Mouse (Mus musculus) common myeloid progenitor, adult 5-6 weeks (primary cell): ENCODE data around the gene Frmd4a. TPM values are rescaled to one million over a fixed set of nuclear protein-coding genes. Genes with fewer than 3 reads are reported as not detected.
A peak's percentile ranks its signal among the peaks of the same experiment; 100 is the strongest.
"Not testable (repeated sequence)": the region's sequence is repeated elsewhere in the genome, so short reads cannot be mapped to it uniquely, and the experiment has no call there.

Experiments
- ATAC-seq: replicated peaks from 2 replicates; pipeline ENCODE4 v1.8.0; 2016; ENCODE audit warnings: low read depth, mild to moderate bottlenecking, moderate TSS enrichment, inconsistent platforms; ENCODE audit not compliant: poor library complexity, severe bottlenecking
- total RNA-seq: library from RNA; stranded (forward); fragments of 200-1000, 187-1606 nt; gene quantifications from 2 replicates; pipeline ENCODE4 v1.2.3, GENCODE M21; 2017

Frmd4a gene
- total RNA-seq, 1 experiment from 2014 or later, result 26.3 TPM

DNA sequence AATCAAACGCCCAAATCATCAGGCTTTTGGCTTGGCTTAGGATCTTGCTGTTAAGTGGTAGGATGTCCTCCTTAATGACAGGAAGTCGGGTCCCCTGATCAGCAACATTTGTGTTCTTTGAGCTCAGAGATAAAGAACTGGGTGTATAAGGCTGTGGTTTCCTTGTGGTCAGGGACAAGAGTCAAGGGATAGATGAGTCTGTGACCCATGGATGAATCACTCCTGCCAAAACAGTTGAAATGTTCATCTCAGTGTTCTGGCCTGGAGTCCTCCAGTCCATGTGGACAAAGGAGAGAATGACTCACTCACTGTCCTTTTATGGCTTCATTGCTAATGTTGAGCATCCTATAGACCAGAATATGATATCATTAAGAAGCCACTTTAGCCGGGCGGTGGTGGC is 300.6 kb downstream of the Frmd4a start:
- ATAC-seq, result peak; percentile 86

DNA sequence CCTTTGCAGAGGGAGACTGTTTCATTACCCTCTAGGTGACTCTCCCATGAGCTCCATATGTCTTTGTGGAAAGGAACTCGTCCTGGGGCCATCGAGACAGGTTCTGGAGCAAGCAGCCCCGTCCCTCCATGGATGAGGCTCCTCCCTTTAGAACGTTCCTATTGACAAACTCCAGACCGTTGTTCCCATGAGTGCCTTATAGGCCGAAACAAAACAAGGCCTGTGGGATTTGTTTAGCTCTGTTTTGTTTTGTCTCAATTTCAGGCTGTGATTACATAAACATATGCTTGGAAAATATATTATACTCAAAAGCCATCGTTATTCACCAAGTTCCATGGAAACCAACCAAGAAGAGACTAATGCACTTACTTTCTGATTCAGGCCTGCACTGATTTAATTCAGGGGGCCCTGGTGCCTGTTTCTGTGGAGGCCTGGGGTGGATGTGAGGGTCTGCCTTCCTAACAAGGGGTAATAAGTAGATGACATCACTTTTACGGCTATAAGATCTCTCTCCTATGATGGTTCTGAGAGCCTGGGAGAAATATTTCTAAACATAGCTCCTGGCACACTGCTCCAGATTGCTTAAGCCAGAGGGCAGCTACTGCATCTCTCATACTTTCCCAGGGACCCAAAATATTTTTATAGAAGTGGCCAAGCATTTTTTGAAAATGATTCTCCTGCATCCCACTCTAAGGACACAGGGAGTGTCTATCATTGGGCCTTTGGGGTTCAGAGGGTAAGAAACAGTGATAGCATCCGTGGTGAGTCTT is 308.9 kb downstream of the Frmd4a start:
- no peak for ATAC-seq

DNA sequence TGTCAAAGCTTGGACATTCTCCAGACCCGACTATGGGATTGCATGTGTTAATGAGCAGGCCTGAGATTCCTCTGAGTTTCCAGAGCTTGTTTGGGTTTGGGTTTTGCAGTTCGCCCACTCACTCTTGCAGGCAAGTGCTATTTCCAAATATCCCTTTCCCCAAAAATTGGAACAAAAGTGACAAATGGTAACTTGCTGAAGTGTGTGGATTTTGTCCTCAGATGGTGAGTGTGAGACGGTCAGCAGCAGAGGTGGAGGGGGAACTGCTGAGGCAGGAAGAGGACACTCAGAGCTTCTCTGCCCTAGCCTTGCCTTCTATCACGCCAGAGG is 309.5 kb downstream of the Frmd4a start:
- ATAC-seq, result no peak

DNA sequence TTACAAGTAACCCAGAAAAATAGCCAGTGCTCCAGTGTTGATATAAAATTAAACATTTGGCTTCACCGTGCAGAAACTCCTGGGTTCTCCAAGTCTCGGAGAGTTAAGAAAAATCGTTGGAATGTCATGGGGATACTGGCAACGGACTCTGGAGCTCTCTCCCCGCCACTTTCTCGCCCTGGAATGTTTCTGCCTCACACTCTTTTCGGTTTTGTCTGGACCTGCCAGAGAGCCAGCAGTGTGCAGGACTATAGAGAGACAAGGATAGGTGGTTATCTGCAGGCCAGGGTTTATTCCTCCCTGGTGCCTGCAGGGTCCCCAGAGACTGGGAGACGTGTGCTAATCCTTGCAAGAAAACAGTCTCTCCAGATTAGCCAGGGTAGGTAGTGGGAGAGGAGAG is 314.9 kb downstream of the Frmd4a start:
- ATAC-seq, result no peak

DNA sequence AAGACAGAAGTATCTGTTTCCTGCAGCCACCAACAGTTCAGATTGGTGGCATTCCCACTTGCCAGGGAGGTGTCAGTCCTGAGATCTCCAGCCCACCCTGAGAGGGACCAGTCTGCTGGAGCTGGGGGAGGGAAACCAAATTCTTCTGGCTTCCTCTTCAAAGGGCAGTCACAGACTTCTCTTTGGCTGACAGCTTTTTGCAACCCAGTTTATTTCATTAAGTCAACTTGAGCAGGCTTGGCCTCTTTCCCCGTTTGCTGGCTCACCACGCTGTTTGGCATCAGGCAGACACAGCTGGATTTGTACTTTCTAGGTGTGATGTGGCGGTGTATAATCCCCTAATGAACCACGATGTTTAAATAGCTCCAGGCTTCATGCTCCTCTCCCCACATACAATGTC is 316.7 kb downstream of the Frmd4a start:
- ATAC-seq, result 0 out of 2 replicates have a peak, but pooled peaks have one; percentile 15

DNA sequence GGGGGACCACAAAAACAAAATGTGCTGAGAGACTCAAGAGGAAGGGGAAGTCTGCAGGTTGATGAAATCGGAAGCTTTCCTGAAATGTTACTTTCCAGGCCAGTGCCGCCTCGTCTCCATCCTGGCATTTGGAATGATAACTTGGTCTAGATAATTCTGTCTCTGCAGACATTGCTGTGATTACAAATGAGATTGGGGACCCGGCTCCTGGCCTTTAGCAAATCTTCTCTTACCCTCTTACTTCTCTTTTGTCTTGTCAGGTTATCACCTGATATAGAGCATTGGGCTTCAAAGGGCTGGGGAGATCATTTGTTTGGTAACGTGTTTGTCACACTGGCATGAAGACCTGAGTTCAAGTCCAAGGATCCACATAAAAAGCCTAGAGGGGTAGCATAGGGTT is 317.4 kb downstream of the Frmd4a start:
- ATAC-seq, result no peak

DNA sequence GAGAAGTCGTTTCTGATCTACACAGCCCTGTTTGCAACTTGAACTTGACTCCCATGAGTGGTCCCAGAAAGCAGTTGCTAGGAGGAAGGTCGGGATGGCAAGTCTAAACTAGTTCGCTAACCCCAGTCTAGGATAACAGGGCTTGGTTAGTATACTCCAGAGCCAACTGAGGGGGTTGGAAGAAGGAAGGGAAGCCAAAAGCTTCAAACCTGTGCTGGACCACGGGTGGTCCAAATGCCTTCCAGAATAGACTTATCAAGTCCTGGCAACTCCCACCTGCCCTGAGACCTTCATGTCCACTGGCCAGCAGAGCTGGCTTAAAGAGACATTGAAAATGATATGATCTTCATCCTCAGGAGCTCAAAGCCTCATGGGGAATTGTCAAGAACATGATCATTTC is 318.4 kb downstream of the Frmd4a start:
- ATAC-seq, result no peak

DNA sequence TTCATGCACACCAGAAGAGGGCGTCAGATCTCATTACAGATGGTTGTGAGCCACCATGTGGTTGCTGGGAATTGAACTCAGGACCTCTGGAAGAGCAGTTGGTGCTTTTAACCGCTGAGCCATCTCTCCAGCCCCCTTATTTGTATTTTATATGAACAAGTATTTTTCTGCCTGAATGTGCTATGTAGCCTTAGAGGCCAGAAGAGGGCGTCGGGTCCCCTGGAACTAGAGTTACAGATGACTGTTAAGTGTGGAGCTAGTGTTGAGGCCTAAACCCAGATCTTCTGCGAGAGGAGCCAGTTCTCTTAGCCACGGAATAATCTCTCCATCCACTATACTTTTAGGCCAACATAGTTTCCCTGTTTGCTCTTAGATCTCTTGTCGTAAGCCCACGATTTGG is 320.8 kb downstream of the Frmd4a start:
- not testable (repeated sequence) for ATAC-seq

DNA sequence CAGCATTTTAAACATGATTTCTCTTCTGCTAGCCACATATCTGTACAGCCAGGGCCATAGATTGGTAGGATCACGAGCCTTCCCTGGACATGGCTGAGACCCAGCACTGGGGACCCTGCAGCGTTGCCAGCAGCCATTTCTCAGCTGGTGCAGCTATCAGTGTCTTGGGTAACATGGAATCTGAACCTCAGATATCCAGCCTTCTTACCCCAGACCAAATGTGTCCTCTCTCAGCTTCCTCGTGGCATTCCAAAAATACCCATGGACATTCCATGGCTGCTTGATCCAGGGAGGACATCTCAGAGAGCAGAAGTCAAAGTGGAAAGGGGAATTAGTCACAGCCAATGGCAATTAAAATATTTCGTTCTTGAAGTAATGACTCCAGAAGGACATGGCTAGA is 321.6 kb downstream of the Frmd4a start:
- ATAC-seq, result no peak

DNA sequence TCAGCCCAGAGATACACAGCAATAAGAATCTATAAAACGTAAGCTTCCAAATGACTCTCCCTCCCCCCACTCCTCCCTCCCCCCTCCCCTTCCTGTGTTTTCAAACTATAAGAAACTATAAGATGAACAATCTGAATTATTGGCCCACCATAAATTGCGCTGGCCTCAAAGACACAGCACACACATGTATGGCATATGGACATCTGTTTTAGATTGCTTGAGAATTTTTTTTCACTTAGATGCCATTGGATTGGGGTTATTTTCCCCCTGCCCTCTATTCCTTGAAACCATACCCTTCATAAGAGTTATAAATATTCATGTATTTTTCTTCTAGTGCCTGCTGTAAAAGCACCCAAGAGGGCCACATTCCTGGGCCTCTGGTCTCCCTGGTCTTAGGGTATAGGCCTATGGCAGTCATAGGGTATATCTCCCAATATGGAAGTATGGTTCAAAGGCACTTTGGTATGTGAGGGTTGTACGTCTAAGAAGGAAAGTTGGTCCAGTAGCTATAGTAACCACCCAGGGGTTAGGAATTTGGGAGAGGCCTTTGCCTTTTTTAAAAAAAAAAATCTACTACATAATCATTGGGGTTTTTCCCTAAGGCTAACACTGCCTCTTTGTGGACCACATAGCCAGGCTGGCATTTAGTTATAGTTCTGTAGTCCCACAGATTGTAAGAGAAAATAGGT is 322.2 kb downstream of the Frmd4a start:
- ATAC-seq, result no peak

DNA sequence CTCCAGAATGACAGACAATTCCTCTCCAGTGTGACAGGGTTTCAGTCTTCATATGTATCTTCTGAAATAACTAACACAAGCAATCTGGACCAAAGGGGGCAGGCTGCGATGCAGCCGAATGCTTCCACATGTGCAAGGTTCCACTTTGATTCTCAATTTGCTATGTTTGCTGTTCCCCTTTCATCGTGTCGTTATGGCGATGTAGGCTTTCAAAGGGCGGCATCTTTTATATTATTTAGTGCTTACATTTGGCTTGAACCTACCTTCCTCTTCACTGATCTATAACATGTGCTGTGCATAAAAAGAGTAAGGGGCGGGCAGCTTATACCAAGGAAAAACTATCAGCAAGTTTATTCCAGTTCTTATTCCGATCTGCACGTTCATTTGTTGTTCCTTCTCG is 322.9 kb downstream of the Frmd4a start:
- no peak for ATAC-seq

DNA sequence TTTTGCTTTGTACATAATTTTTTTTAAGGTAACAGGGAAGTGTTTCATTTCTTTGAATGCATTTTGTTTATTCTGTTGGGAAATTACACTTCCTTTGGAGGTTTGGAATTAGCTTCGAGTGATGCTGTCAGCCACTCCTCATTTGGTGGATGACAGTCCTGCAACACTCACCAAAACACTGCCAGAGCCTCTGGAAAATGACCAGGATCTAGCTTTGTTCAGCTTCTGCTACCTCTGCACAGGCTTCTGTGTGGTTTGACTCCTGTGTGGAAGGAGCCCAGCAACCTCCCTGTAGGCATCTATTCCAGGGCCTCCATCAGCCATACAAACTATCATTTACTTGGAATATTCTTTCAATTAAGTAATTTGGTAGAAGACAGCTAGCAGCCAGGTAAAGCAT is 323.6 kb downstream of the Frmd4a start:
- no peak for ATAC-seq

DNA sequence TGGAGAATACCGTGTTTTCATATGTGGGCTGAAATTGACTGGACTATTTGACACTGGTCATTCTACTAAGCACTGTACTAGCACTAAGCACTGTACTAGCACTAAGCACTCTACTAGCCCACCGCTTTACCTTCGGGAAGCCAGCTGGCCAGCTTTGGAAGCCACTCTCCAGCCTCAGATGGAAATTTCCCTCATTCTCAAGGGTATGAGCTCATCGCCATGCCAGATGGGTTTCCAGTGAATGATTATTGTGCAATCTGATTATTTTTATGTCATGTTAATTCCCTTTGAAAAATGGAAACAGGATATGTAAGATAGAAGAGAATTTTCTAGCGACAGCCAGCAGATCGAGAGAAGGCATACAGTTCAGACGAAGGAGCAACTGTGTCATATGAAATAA is 324.5 kb downstream of the Frmd4a start:
- ATAC-seq, result no peak

DNA sequence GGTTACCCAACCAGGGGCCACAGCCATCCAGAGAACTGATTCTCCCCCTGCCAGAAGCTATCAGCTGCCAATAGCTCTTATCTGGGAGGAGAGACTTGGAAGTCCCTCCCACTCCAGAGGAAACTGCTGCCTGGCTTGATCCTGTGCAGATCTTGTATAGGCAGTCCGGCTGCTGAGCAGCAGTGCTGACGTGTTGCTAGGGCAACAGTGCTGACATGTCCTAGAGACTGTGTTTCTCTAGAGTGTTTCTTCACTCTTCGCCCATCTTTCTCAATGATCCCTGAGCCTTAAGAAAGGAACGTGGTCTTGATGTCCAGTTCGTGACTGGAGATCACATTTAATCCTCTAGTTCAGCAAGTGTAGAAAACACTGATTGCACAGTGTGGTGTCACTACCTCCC is 326.9 kb downstream of the Frmd4a start:
- no peak for ATAC-seq

DNA sequence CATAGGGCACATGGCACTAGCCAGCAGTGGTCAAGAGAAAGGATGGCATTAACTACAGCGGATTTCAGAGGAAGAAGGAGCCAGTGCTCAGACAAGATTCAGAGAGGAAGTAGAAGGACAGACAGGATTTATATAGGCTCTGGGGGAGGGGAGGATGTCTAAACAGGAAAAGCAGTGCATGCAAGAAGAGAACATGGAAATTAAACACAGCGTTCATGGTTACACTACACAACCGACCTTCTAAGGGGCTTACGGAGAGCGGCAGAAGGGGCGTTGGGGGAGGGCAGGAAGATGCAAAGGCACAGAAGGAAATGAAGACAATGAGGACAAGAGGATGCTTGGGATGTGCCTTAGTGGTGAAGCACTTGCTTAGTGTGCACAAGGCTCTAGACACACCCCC is 328.7 kb downstream of the Frmd4a start:
- ATAC-seq, result peak; percentile 39; the same call in 1 of the 2 replicates

DNA sequence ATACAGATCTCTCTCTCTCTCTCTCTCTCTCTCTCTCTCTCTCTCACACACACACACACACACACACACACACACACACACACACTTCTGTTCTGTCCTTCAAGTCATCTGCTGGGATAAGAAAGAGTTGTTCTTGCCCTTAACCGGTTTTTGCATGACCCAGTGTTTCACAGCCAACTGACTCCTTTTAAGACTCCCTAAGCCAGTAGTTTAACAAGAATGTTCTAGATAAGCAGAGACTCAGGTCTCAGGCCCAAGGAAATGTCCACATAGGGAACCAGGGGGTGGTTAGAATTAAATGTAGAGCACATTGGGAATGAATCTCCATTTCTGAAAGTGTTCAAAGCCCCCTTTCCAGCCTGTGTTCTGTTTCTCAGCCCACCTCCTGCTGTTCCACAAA is 329.4 kb downstream of the Frmd4a start:
- no peak for ATAC-seq

DNA sequence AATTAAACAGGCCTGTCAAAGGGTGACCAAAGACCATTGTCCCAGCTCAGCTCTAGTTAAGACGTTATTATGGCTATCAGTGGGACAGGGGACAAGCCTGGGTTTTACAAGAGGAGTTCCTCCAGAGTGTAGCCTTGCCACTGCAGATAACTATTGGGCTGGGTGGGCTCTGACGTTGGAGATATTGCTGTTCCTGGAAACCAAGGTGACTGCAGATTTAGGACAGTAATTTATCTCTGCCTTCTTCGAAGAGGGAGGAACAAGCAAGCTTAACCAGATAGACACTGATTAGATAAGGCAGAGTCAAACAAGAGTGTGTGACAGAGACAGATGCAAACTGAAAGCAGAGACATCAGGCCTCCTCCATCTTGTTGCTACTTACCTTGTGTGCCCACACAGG is 330.3 kb downstream of the Frmd4a start:
- ATAC-seq, result 0 out of 2 replicates have a peak, but pooled peaks have one; percentile 29

DNA sequence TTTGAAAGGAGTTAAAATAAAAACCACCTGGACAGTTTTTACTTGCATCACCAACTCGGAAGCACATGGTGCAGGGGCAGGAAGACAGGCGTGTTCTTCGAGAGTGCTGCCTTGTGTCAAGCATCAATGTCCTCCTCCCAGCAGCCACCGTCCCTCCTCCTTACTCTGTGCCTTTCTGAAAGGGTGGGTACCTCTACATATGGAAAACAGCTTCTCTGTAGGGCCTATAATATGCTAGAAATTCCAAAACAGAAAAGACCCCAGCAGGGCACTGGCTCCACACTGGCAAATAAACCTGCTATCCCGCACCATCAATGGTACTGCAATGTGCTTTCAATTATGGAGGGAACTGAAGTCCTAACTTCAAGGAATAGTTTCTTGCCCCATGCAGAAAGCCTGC is 331.0 kb downstream of the Frmd4a start:
- ATAC-seq, result no peak

DNA sequence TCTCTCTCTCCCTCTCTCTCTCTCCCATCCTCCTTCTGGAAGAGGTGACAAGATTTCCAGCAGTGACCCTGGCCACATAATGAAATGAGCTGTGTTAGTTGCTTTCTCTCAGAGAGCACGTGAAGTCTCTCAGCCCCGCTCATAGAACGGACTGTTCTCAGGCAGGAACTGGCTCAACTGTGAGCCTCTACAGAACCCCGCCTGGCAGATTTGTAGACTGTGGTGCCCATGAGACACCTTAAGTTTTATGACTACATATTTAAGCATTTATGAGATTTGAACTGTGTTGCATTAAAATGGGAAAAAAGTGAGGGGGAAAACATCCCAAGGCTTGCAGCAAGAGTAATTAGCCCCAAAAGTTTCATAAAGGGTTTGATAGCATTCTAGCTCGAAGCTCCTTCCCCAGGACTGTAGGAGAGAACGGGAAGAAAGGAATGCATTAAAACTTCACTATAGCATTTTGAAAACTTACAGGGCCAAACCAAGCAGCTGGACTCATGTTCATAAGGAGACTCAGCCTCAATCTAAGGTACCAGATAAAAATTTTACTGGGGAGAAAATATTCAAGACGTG is 339.4 kb downstream of the Frmd4a start:
- ATAC-seq, result no peak

DNA sequence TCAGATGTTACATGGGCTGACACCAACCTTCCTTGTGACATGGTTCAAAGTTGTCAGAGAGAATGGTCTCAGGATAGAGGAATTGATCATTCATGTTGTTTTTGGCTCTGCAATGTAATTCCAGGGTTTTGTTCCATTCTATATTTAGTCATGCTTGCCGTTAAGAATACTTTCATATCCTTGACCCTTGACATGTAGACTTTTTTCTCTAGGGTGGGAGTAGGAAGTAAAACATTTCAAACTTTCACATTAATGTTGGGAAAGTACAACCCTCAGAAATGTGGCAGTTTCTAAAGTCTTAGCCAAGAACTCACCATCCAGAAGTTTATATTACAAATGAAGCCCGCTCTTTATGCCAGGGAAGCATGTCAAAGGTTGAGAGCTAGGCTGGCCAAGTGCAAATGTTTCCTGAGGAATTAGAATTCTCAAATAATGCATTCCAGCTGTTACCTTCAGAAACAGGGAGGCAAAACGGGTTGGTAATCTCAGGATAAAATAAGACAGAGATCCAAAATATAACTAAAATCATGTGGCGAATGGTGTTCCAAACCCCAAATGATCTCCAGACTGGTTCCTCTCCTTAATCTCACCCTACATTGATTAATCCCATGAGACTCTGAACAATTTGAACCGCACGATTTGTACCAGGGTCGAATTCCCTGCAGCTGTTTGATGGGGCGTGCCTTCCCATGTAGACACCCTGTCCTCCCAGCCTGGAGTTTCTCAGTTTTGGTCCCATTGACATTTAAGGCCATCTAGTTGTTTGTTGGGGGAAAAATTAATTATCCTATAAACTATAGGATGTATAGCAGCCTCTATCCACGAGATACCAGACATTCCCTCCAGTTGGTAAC is 344.7 kb downstream of the Frmd4a start:
- ATAC-seq, result no peak

DNA sequence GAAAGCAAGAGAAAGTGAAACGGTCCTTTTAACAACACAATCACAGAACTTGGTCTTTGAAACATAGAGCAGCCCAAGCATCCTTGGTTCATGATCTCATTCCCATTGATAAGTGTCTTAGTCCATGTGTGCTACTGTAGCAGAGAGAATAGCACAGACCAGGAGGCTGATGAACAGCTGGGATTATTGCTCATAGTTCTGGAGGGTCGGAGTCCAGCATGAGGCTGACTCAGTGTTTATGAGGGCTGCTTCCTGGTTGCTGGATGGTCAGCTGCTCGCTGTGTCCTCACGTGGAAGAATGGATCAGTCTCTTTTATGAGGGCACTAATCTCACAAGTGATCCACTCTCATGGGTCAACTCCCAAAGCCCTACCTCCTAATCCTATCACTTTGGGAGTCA is 347.4 kb downstream of the Frmd4a start:
- no peak for ATAC-seq
